Mouse (Mus musculus) heart, embryonic 15.5 days (tissue): ENCODE data around the gene Micu1. TPM values are rescaled to one million over a fixed set of nuclear protein-coding genes. Genes with fewer than 3 reads are reported as not detected.

Source experiments
- ATAC-seq: fragments of 200-750 bp; cut with Nextera tagmentation; replicated peaks from 2 replicates; pipeline ENCODE4 v1.8.0; 2017; ENCODE audit warnings: low read depth, moderate TSS enrichment; ENCODE audit not compliant: insufficient number of reproducible peaks, insufficient read depth, low FRiP score
- H3K27ac ChIP-seq: fragments of 300-500 bp; sonication (generic); 2 replicates; pipeline ENCODE4 v1.5.1; 2015; ENCODE audit warnings: mild to moderate bottlenecking, inconsistent platforms
- H3K27me3 ChIP-seq: fragments of 300-500 bp; sonication (generic); 2 replicates; pipeline ENCODE4 v1.6.1; 2015; ENCODE audit warnings: inconsistent platforms
- H3K36me3 ChIP-seq: fragments of 300-500 bp; sonication (generic); 2 replicates; pipeline ENCODE4 v1.6.1; 2015; ENCODE audit warnings: mild to moderate bottlenecking, inconsistent platforms
- H3K4me1 ChIP-seq: fragments of 300-500 bp; sonication (generic); replicated peaks from 2 replicates; pipeline ENCODE4 v1.6.1; 2015; ENCODE audit warnings: inconsistent platforms
- H3K4me2 ChIP-seq: fragments of 300-500 bp; sonication (generic); 2 replicates; pipeline ENCODE4 v1.6.1; 2015; ENCODE audit warnings: inconsistent platforms, mild to moderate bottlenecking, moderate library complexity
- H3K4me3 ChIP-seq: fragments of 300-500 bp; sonication (generic); 2 replicates; pipeline ENCODE4 v1.5.1; 2015; ENCODE audit warnings: mild to moderate bottlenecking, inconsistent platforms
- H3K9ac ChIP-seq: fragments of 300-500 bp; sonication (generic); 2 replicates; pipeline ENCODE4 v1.6.1; 2015; ENCODE audit warnings: mild to moderate bottlenecking, inconsistent platforms
- H3K9me3 ChIP-seq: fragments of 300-500 bp; sonication (generic); replicated peaks from 2 replicates; pipeline ENCODE4 v1.6.1; 2016; ENCODE audit warnings: inconsistent platforms
- WGBS: fragments of 180-500 bp; shearing (Covaris S2); methylation state at CpG from one replicate; pipeline ENCODE4 v1.1.7; 2015; ENCODE audit warnings: mixed read lengths; 5-methylcytosine and 5-hydroxymethylcytosine counted together
- polyA plus RNA-seq: library from polyadenylated mRNA; unstranded; fragments of >200 nt; fragmentation: Nextera tagmentation; extraction: Ambion mirVana; gene quantifications from 2 replicates; pipeline ENCODE4 v1.2.1, GENCODE M21; 2015

Micu1 gene
- polyA plus RNA-seq, 1 experiment from 2014 or later = 32.7 TPM

DNA sequence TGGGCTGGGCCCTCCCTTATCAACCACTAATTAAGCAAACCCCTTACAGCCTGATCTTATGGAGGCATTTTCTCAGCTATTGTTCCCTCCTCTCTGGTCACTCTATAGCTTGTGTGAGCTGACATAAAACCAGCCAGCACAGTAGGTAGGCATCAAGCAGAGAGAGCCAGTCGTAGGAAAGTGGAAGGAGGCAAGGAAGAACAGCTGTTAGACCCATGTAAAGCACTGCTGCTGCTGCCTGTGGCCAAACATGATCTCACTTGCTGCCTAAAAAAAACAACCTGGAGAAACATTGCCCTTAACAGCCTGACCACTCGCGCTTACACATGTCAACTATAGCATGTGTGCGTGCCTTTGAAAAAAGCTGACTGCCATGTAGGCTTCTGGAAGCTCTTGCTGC, 19.3 kb downstream of the Micu1 start:
- WGBS = 74% methylated on average over 4 of the region's 4 CpGs

DNA sequence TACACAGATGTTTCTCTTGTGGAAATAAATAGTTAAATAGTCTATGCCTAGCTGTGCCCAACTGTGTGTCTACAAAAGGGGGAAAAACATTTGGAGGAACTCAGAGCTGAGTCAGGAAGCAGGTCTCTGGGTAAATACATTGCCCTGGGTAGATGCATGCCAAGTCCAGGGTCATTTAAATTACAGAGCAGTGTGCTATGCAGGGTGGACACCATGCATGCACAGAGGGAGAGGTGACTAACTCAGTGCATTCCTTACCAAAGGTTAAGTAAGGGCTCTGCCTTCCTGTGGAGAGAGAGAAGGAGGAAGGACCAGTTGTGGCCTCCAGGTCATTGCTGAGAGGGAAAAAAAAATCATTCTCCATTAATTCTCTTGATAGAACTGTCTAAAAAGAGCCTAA, 22.4 kb downstream of the Micu1 start:
- Histone ChIP-seq H3K4me1 (peaks cover 19% of the 10 kb centered on the region), H3K9me3 (no peaks in the 10 kb centered on the region), H3K36me3 (no peaks in the 10 kb centered on the region; the same call in 1 of the 2 replicates), H3K27ac (no peak overlapping the region), H3K9ac (no peak overlapping the region), H3K4me2 (no peak overlapping the region), H3K4me3 (no peak overlapping the region), H3K27me3 (no peaks in the 10 kb centered on the region)
- no peak for ATAC-seq

More for the DNA sequence above, 19.3 kb downstream of the Micu1 start:
- ATAC-seq = no peak
- Histone ChIP-seq H3K4me1 (peaks cover 14% of the 10 kb centered on the region), H3K27ac (no peak overlapping the region), H3K4me2 (no peak overlapping the region), H3K36me3 (no peaks in the 10 kb centered on the region), H3K9me3 (no peaks in the 10 kb centered on the region), H3K27me3 (no peaks in the 10 kb centered on the region), H3K9ac (no peak overlapping the region), H3K4me3 (no peak overlapping the region)

DNA sequence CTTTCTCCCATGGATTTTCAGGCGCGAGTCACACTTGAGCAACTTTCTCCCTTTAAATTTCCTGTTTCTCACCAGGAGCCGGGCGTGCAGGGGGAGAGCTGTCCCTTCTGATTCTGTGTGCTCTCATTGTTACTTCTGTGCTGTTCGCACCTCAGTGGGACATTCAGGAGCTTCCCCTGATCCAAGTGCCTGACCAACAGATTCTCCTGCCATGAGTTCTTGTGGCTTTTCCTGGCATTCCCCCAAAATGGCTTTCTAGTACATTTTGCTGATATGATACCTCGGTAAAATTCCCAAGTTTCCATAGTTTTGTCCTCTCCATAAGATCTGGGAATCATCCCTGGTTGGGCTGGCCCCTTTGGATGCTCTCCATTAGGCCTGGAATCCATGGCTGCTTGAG, 25.0 kb downstream of the Micu1 start:
- ATAC-seq = no peak
- WGBS = 43% methylated on average over 6 of the region's 6 CpGs
- H3K4me1 ChIP-seq = peaks cover 19% of the 10 kb centered on the region
- H3K27me3 ChIP-seq = no peaks in the 10 kb centered on the region
- H3K36me3 ChIP-seq = no peaks in the 10 kb centered on the region; the same call in 1 of the 2 replicates
- no peak overlapping the region for H3K9ac ChIP-seq
- no peaks in the 10 kb centered on the region for H3K9me3 ChIP-seq
- H3K27ac ChIP-seq = no peak overlapping the region
- H3K4me2 ChIP-seq = no peak overlapping the region
- H3K4me3 ChIP-seq = no peak overlapping the region

DNA sequence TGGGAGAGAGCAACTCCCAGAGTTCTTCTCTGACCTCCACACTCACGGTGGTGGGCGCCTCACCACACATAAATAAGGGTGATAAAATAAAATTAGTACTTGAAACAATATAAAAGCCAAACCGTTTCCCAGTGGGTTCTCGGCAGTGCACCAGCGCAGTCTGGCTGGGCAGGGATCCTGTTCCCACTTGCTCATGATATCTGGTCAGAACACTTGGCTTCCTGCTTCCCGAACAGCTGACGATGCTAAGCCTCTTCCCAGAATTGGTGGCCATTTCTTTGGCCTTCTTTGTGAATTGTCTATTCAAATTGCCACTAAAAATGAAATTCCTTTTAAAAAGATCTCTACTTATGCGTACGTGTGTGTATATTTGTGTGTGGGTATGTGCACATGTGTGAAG, 27.0 kb downstream of the Micu1 start:
- Histone ChIP-seq H3K4me1 (peaks cover 14% of the 10 kb centered on the region), H3K27ac (no peak overlapping the region), H3K27me3 (no peaks in the 10 kb centered on the region), H3K4me3 (no peak overlapping the region), H3K36me3 (peaks cover 12% of the 10 kb centered on the region), H3K9me3 (no peaks in the 10 kb centered on the region), H3K4me2 (no peak overlapping the region), H3K9ac (no peak overlapping the region)
- WGBS = 82% methylated on average over 9 of the region's 9 CpGs
- no peak for ATAC-seq

DNA sequence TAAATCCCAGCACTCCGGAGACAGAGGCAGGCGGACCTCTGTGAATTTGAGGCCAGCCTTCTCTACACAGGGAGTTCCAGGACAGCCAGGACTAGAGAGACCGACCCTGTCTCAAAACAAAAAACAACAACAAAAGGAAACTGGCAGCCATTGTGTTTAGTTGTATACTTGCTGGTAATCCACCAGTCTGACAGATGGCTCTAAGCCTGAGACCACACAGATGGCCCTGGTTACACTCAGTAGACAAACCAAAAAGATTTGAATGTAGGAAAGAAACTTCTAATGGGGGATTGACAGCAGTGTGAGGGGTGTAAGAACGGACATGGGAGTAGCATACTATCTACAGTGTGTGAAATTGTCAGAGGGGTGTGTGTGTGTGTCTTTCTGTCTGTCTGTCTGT, 27.6 kb downstream of the Micu1 start:
- Histone ChIP-seq H3K4me2 (no peak overlapping the region), H3K27ac (no peak overlapping the region), H3K4me1 (peaks cover 10% of the 10 kb centered on the region), H3K9me3 (no peaks in the 10 kb centered on the region), H3K27me3 (no peaks in the 10 kb centered on the region), H3K9ac (no peak overlapping the region), H3K36me3 (peaks cover 12% of the 10 kb centered on the region), H3K4me3 (no peak overlapping the region)
- 79% methylated on average over 4 of the region's 4 CpGs for WGBS
- ATAC-seq = no peak

DNA sequence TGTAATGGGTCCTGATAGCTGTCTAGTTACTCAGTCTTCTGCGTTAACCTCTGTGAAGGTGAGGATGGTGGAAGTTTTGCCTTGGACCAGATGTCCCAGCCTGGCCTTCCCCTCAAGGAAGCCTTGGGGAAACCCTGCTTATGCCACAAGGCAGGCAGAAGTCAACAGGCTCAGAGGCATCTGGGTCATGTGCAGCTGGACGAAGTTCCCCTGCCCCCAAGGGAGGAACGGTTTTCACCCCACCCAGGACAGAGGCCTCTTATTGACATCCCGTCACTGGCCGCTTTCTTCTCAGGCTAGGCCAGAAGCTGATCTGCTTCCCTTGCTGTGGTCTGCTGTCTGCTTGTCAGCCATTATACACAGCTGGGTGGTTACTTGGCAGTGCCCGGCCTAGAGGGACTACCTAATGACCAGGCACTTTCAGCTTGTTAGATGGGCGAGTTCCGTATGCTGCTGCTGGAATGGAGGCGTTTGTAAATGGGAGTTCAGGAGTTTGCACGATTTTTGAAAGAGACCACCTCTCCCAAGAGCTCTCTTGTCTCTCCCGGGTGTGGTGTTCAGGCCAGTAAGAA, 33.8 kb downstream of the Micu1 start:
- H3K27ac ChIP-seq = no peak overlapping the region
- H3K4me3 ChIP-seq = no peak overlapping the region
- H3K27me3 ChIP-seq = no peaks in the 10 kb centered on the region
- H3K9ac ChIP-seq = no peak overlapping the region
- no peaks in the 10 kb centered on the region for H3K9me3 ChIP-seq
- H3K4me2 ChIP-seq = no peak overlapping the region
- no peak for ATAC-seq
- WGBS = 75% methylated on average over 11 of the region's 11 CpGs
- H3K4me1 ChIP-seq = no peaks in the 10 kb centered on the region
- peaks cover 12% of the 10 kb centered on the region for H3K36me3 ChIP-seq

DNA sequence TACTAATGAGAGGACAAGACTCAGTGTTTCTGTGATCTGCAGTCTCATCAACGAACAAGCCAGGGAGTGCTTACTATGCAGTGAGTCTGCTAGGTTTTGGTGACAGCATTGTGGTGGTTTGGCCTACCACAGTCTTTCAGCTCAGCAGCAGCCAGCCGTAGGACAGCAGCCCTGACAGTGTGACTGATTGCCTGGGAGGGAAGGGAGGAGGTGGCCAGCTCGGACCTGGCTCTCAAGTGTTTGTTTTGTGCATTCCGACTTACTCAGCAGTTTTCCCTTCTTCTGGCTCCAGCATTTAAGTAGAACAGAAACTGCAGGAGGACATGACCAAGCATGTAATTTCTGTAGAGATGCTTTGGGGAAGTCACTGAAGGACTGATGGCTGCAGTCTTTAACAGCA, 39.2 kb downstream of the Micu1 start:
- Histone ChIP-seq H3K27me3 (no peaks in the 10 kb centered on the region), H3K9ac (no peak overlapping the region), H3K36me3 (no peaks in the 10 kb centered on the region), H3K9me3 (no peaks in the 10 kb centered on the region), H3K4me2 (no peak overlapping the region), H3K4me1 (no peaks in the 10 kb centered on the region), H3K4me3 (no peak overlapping the region), H3K27ac (no peak overlapping the region)
- 41% methylated on average over 4 of the region's 4 CpGs for WGBS
- no peak for ATAC-seq

DNA sequence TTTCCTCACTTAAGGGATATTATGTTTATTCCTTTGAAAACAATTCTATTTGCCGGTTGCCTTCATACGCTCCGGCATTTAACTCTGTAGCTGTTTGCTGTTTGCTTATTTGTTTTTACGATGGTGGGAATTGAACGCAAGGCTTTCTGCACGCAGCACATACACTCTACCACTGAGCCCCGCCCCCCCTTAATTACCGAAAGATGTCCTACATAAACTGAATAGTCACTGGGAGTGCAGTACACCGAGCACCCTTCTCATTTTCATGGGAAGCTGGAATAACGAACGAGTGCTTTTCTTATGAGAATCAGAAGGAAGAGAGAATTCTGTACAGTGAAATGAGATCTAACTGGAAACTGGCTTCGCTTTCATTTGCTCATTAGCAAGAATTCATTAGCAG, 41.1 kb downstream of the Micu1 start:
- Histone ChIP-seq H3K9ac (no peak overlapping the region), H3K4me3 (no peak overlapping the region), H3K27me3 (no peaks in the 10 kb centered on the region), H3K4me1 (no peaks in the 10 kb centered on the region), H3K27ac (no peak overlapping the region), H3K9me3 (no peaks in the 10 kb centered on the region), H3K36me3 (no peaks in the 10 kb centered on the region), H3K4me2 (no peak overlapping the region)
- 94% methylated on average over 12 of the region's 12 CpGs for WGBS
- no peak for ATAC-seq

DNA sequence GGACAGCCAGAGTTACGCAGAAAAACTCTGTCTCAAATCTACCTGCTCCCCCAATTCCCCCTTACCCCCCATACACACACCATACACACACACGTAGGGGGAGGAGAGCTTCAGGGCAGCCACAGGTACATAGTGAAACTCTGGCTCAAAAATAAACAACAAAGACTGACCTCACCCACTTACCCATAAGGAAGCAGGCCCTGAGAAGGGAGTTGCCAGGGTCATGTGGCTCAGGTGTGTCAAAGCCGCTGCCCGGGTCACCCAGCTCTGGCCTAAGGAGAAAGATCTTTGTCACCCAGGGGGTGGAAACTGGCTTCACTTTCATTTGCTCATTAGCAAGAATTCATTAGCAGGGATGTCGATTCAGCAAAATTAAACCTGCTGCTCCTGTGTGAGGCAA, 41.7 kb downstream of the Micu1 start:
- H3K27me3 ChIP-seq = no peaks in the 10 kb centered on the region
- no peak overlapping the region for H3K9ac ChIP-seq
- no peaks in the 10 kb centered on the region for H3K9me3 ChIP-seq
- no peak for ATAC-seq
- no peaks in the 10 kb centered on the region for H3K36me3 ChIP-seq
- no peak overlapping the region for H3K27ac ChIP-seq
- H3K4me2 ChIP-seq = no peak overlapping the region
- no peaks in the 10 kb centered on the region for H3K4me1 ChIP-seq
- WGBS = 96% methylated on average over 5 of the region's 5 CpGs
- no peak overlapping the region for H3K4me3 ChIP-seq

DNA sequence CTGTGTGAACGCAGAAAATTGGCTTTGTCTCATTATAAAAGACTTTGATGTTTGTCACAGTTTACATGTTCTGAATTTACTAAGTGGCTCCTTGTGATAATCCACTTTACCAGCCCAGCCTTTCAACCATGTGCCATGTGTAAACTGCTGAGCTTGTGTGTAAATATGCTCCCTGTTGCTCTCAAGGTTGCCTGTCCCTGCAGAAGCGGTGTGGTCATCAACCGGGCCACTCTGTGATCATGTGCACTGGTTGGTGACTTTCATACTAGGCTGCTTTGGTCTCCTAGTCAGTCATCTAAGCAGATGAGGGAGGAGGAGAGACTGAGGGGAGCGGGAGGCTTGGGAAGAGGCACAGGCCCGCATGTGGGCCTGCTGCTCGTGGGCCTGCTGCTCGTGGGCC, 45.1 kb downstream of the Micu1 start:
- ATAC-seq = no peak
- Histone ChIP-seq H3K4me3 (no peak overlapping the region), H3K9ac (no peak overlapping the region), H3K36me3 (0 out of 2 replicates have a peak, but pooled peaks cover 2% of the 10 kb centered on the region), H3K4me2 (no peak overlapping the region), H3K9me3 (no peaks in the 10 kb centered on the region), H3K27ac (no peak overlapping the region), H3K27me3 (no peaks in the 10 kb centered on the region), H3K4me1 (no peaks in the 10 kb centered on the region)
- 84% methylated on average over 7 of the region's 7 CpGs for WGBS

DNA sequence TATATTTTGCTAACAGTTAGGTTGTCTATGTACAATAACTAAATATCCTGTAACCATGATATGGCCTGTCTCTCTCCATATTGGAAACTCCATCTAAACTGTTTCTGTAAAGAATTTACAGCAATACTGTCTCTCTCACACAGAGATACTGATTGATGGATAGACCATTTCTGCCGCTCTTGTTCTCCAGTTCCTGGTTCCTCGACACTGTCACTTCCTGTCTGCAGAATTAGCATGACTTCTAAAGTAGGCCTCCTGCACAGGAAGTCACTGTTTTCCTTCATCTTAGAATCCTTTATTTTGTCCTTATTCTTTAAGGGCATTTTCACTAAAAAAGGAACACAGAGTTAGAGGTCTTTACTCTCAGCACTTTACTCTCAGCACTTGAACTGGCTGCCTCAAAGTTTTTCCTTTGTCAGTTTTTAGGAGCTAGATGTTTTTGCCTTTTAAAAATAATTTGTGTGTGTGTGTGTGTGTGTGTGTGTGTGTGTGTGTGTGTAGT, 46.5 kb downstream of the Micu1 start:
- Histone ChIP-seq H3K27ac (no peak overlapping the region), H3K27me3 (no peaks in the 10 kb centered on the region), H3K4me2 (no peak overlapping the region), H3K36me3 (0 out of 2 replicates have a peak, but pooled peaks cover 6% of the 10 kb centered on the region), H3K4me3 (no peak overlapping the region), H3K4me1 (no peaks in the 10 kb centered on the region), H3K9me3 (no peaks in the 10 kb centered on the region), H3K9ac (no peak overlapping the region)
- WGBS = 68% methylated on average over 2 of the region's 2 CpGs
- ATAC-seq = no peak

DNA sequence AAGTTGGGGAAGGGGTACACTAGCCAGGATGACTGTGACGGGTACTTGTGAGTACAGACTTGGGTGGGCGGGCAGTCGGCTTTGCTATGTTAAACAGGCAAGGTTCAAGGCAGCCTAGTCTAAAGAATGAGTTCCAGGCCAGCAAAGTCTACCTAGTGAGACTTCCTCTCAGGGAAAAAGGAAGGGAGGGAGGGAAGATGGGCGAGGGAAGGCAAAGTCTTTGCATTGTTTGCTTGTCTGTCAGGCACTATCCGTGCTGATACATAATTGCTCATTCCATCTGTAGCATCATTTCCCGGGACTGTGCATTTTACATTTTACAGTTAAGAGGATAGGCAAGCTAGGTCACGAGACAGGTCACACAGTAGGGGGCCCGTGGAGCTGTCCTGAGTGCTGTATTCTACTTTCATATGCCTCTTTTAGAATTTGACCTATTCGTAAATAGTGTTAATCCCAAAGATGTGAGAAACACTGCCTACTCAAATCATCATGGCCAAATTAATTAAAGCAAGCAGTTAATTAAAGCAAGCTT, 51.3 kb downstream of the Micu1 start:
- H3K9me3 ChIP-seq = no peaks in the 10 kb centered on the region
- no peaks in the 10 kb centered on the region for H3K27me3 ChIP-seq
- H3K4me3 ChIP-seq = no peak overlapping the region
- H3K4me2 ChIP-seq = no peak overlapping the region
- no peak for ATAC-seq
- no peak overlapping the region for H3K9ac ChIP-seq
- H3K36me3 ChIP-seq = 0 out of 2 replicates have a peak, but pooled peaks cover 6% of the 10 kb centered on the region
- H3K4me1 ChIP-seq = no peaks in the 10 kb centered on the region
- 77% methylated on average over 9 of the region's 9 CpGs for WGBS
- no peak overlapping the region for H3K27ac ChIP-seq
